Mouse (Mus musculus): Measurements from ENCODE around the gene Ift122.

Gene Ift122

GRCm38 (mm10) chr6:115962439-115963085 is 109.3 kb downstream of the Ift122 start:
- DNase-seq: no peak

DNA sequence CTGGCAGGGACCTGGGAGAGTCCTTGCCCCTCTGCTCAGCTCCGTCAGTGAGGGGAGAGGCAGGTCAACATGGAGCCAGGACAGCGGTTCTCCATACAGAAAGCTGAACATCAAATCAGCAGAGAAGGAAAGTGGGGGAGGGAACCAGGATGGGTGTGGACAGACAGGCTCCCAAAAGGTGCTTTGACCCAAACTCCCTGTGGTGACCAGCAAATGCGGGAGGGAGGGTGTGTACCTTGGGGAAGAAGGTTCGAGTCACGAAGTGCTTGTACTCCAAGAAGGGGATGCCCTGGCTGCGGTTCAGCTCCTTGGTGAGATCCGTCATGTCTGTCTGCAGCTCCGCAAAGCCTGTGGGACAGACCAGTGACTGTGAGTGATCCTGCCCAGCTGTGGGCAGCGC is 110.4 kb downstream of the Ift122 start:
- DNase-seq: no peak

DNA sequence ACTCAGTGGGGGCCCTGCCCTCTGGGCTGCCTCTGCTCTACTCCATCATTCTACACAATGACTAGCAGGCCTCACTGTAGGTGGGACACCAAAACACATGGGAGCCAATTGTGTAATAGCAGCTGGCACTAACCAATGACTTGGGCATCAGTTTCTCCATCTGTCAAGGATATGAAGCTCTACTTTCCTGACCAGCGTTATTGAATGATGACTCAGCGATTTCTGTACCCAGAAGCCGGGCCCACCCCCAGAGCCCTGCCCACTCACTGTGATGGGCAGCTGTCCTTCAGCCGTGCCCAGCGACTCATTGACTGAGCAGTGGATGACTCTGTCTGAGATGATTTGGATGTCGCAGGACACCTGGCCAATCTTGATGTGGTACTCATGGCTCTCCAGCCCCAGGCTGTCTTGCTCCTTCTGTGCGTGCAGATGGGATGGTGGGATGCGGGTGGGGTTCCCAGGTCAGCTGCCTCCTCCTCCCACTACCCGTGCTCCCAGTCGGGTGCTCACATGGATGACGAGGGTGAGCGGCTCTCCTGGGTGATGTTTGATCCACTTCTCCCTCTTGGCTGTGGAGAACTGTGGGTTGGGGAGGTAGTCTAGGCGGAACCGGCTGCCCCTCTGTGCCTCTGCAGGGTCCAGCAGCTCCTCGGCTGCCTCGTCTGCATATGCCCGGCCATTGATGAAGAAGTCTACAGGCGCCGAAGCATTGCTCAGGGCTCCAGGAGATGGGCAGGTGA is 113.1 kb downstream of the Ift122 start:
- no peak for DNase-seq

DNA sequence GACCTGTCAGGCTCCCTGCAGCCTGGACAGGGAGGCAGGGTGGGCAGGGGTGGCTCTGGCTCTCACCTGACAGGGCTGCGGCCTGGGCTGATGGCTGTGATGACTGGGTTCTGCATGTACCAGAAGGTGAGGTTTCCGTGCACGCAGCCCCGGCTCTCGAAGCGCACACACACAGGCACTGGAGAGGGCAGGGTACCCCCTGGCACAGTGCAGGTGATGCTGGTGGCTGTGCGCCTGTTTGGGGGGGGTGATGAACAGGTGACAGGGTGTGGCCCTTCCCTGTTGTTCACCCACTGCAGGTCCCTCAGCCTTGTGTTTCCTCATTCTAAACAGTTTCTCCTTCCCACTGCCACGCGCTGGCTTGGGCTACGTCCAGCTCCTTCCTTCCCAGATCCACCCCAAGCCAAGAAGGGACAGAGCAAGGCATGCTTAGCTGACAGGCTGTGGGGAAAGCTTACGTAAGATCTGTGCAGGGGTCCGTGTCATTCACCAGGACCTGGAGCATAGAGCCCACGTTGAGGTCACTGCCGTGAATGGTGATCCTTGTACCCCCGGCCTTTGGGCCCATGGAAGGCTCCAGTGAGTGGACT is 114.1 kb downstream of the Ift122 start:
- no peak for DNase-seq

GRCm38 (mm10) chr6:115968086-115968485 is 114.8 kb downstream of the Ift122 start:
- DNase-seq: no peak

GRCm38 (mm10) chr6:115968700-115969099 is 115.4 kb downstream of the Ift122 start:
- no peak for DNase-seq

DNA sequence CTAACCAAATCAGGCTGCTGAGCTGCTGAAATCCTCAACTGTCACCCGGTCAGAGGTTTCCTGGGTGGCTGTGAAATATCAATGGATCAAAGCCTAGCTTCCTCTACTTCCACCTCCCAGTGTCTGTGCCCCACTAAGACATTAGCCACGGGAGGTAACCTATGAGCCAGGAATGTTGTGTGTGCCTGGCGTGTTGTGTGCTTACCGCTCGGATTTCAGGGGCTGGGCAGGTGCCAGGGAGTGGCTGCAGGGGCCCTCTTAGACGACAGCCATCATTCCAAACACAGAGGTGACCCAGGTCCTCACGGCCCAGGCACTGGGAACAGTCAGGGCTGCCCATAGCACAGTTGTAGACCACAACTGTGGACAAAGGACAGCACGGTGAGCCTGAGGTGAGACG is 115.8 kb downstream of the Ift122 start:
- DNase-seq: no peak

- DNase-seq: no peak
Observed at GRCm38 (mm10) chr6:115969952-115970351, 116.7 kb downstream of the Ift122 start.

DNA sequence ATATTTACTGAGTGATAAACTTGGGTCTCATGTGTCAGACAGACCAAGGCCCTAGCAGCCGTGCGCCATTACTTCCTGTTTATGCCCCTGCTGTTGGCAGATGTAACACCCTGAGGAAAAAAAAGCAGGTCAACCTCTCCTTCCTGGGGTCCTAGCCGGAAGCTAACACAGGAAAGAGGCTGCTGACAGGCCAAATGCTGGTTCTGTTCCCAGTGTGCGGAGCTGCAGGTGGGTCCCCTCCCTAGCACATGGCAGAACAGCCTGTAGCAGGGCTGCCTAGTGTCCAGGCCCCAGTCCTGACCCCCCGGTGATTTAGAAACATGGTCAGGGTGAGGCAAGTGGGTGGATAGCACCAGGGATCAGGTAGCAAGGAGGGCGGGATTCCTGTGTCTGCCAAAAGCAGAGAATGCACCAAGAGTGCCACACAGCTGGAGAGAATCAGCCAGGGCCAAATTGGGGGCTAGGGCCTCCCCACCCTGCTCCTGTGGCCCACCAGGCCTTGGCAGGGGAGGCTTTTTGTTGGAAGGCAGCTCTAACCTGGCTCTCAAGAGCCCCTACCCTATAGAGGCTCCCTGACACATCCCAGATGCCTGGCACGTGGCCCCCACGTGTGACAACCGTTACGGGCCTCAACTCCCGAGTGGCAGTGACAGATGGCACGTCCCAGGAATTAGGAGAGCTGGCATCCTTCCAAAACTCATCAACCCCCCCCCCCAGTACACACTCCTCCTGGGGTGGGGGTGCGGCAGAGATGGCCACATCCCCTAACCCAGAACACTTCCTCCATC is 118.2 kb downstream of the Ift122 start:
- DNase-seq: no peak

- DNase-seq: no peak
Observed at GRCm38 (mm10) chr6:115972083-115972764, 119.0 kb downstream of the Ift122 start.

DNA sequence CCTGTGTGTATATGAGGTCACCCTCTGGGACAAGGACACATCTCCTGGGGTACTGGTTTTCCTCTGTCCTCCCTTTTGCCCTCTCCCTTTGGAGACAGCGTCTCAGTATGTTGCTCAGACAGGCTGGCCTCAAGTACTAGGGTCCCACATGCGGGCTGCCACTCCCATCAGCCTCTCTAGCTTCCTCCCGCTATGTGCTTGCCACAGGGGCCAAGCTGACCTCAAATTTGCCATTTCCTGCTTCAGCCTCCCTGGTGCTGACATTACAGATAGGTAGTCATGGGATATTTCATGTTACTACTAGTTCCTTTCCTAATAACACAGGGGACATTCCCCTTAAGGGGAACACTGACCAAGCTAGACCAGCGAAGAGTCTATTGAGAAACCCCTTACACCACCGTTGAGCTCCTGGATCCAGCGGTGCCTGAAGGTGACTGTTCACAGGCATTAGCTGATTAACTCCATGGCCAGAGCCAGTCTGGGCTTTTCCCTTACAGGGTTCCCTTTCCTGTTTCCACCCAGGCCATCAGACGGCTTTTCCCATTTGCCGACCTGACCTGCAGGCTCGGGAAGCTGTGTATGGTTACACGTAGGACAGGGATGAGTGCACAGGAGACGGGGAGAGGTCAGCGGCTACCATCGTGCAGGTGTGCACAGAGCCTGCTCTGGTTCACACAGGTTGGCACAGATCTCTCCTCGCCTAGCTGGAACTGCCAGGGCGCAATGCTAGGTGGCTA is 120.0 kb downstream of the Ift122 start:
- DNase-seq: no peak

GRCm38 (mm10) chr6:115973881-115974662 is 120.8 kb downstream of the Ift122 start:
- DNase-seq: no peak

- no peak for DNase-seq
Observed at GRCm38 (mm10) chr6:115975606-115976005, 122.3 kb downstream of the Ift122 start.
